Mouse (Mus musculus): ENCODE measurements around the gene Hmga1b. TPM values are rescaled to one million over a fixed set of nuclear protein-coding genes. Genes with fewer than 3 reads are reported as not detected.
A peak's percentile ranks its signal among the peaks of the same experiment; 100 is the strongest.
"Not testable (repeated sequence)": the region's sequence is repeated elsewhere in the genome, so short reads cannot be mapped to it uniquely, and the experiment has no call there.

Hmga1b gene
- polyA plus RNA-seq, 1 experiment from 2014 or later, result 2.4 TPM

- no peaks in the 10 kb centered on the region for H3K36me3 ChIP-seq
- 85% methylated on average over 7 of the region's 7 CpGs for WGBS
- ATAC-seq (ENCODE audit: low read depth), result no peak
These were observed 11.0 kb downstream of the Hmga1b start for GRCm38 (mm10) chr11:120773463-120774190.

DNA sequence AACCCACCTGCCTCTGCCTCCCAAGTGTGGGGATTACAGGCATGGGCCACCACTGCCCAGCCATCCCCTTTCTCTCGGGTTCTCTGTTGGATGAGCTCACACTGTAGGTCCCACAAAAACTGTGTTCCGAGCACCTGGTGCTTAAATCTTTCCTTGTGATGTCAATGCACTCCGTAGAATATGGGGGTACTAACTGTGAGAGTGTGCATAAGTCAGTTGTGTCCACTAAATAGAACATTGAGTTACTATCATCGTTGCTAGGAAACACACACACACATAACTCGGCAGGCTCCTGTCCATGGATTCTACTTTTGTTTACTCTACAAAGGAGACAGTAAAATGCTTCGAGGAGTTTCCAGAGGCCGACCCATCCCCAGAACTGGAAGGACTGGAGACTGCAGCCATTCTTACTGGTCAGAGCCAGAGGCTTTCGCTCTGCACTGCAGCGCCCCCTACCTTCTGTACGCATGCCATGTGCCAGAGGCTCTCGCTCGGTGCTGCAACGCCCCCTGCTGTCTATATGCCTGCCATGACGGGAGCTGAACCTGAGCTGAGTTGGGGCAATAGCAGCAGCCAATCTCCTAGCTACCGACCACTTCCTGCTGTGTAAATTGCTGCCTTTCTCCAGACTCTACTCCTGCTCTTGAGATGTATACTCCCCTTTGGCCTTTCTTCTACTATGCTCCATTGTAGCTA lies 13.3 kb downstream of the Hmga1b start:
- WGBS, result 23% methylated on average over 15 of the region's 15 CpGs
- no peak overlapping the region for H3K27ac ChIP-seq (replicated peaks)
- H3K9ac ChIP-seq, result no peak overlapping the region
- H3K36me3 ChIP-seq, result peaks cover 21% of the 10 kb centered on the region
- H3K27me3 ChIP-seq, result no peaks in the 10 kb centered on the region
- ATAC-seq (ENCODE audit: low read depth), result peak; percentile 93
- H3K4me2 ChIP-seq, result no peak overlapping the region
- H3K4me1 ChIP-seq (replicated peaks), result peaks cover 16% of the 10 kb centered on the region; the same call in 1 of the 2 replicates
- no peaks in the 10 kb centered on the region for H3K9me3 ChIP-seq
- no peak overlapping the region for H3K4me3 ChIP-seq

More at GRCm38 (mm10) chr11:120773463-120774190, 11.0 kb downstream of the Hmga1b start:
- H3K9me3 ChIP-seq, result no peaks in the 10 kb centered on the region
- peaks cover 16% of the 10 kb centered on the region; the same call in 1 of the 2 replicates for H3K4me1 ChIP-seq (replicated peaks)
- H3K9ac ChIP-seq, result no peak overlapping the region
- H3K4me2 ChIP-seq, result no peak overlapping the region
- no peak overlapping the region for H3K4me3 ChIP-seq
- no peak overlapping the region for H3K27ac ChIP-seq (replicated peaks)
- H3K27me3 ChIP-seq, result no peaks in the 10 kb centered on the region

DNA sequence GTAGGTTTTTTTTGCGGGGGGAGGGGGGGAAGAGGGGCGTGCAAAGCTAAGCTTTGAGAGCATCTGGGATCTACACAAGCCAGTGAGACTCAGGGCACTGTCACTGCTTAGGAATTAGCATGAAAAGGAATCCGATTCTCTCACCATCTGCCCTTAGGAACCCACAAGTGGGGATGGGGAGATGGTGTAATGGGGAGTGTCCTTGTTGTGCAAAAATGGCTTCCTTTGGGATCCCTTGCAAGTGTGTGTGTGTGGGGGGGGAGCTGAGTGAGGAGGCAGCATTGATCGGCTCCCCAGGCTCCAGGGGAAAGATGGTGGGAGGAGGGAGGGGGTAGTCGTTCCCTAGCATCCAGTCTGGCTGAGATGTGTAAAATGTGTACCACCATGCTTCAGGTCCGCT lies 14.5 kb downstream of the Hmga1b start:
- ATAC-seq (ENCODE audit: low read depth), result no peak
- Histone ChIP-seq H3K27ac (replicated peaks) (no peak overlapping the region), H3K9me3 (no peaks in the 10 kb centered on the region), H3K9ac (peak overlapping the region; percentile 12; the same call in 1 of the 2 replicates), H3K4me3 (no peak overlapping the region), H3K4me2 (no peak overlapping the region), H3K27me3 (no peaks in the 10 kb centered on the region), H3K4me1 (replicated peaks) (peaks cover 16% of the 10 kb centered on the region; the same call in 1 of the 2 replicates), H3K36me3 (peaks cover 29% of the 10 kb centered on the region)
- WGBS, result 27% methylated on average over 6 of the region's 6 CpGs

- Histone ChIP-seq H3K4me1 (replicated peaks) (peaks cover 32% of the 10 kb centered on the region), H3K9ac (no peak overlapping the region), H3K9me3 (no peaks in the 10 kb centered on the region), H3K27me3 (no peaks in the 10 kb centered on the region), H3K36me3 (peaks cover 36% of the 10 kb centered on the region), H3K4me3 (no peak overlapping the region), H3K27ac (replicated peaks) (no peak overlapping the region), H3K4me2 (no peak overlapping the region)
- ATAC-seq (ENCODE audit: low read depth), result no peak
- 83% methylated on average over 1 of the region's 1 CpGs for WGBS
These were observed 17.3 kb downstream of the Hmga1b start for GRCm38 (mm10) chr11:120779876-120780275.

DNA sequence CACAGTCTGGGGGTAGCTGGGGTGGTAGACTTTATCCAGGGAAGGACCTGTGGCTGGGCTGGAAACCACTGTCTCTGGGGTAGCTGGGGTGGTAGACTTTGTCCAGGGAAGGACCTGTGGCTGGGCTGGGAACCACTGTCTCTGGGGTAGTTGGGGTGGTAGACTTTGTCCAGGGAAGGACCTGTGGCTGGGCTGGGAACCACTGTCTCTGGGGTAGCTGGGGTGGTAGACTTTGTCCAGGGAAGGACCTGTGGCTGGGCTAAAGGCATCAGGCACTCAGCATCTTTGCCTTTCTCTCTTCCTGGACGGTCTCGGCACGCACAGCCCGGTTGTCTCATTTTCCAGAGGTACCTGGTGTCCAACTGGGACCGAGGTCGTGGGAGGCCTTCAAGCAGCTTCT lies 18.8 kb downstream of the Hmga1b start:
- Histone ChIP-seq H3K4me1 (replicated peaks) (peaks cover 38% of the 10 kb centered on the region), H3K36me3 (peaks cover 44% of the 10 kb centered on the region)
- WGBS, result 95% methylated on average over 6 of the region's 6 CpGs
- H3K4me3 ChIP-seq; H3K9ac ChIP-seq; H3K4me2 ChIP-seq; H3K27ac ChIP-seq (replicated peaks); H3K9me3 ChIP-seq; H3K27me3 ChIP-seq; ATAC-seq (ENCODE audit: low read depth): not testable (repeated sequence)

DNA sequence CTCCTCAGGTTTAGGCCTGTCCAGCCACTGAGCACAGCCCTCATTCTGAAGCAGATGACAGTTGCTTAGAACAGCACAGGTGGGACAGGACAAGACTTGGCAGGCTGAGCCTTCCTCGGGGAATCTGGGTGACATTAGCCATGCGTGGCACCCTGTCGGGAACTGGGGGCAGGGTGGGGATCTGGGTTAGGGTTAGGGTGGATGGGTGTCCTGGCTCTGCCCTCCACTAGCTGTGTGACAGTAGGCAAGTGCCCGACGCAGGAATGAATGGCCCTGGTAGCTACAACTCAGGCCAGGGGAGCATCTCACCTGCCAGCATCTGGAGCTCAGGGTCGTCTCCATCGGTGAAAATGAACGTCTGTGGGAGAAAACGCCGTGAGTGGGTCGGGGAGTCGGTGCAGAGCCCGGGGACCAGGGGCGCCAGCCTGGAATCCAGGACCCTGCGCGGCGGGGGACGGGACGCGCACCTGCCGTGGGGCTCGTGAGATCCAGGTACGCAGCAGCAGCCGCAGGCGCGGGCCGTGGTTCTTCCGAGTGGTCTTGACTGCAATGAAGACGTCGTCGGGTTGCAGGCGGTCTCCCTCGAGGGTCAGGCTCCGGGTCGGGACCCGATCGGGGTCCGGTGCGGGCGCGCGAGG lies 21.0 kb downstream of the Hmga1b start:
- H3K27ac ChIP-seq (replicated peaks), result peak overlapping the region; percentile 89
- H3K36me3 ChIP-seq, result peaks cover 66% of the 10 kb centered on the region
- H3K9ac ChIP-seq, result peak overlapping the region; percentile 95
- 3% methylated on average over 42 of the region's 42 CpGs for WGBS
- H3K27me3 ChIP-seq, result no peaks in the 10 kb centered on the region
- H3K4me3 ChIP-seq, result peak overlapping the region; percentile 89
- H3K9me3 ChIP-seq, result no peaks in the 10 kb centered on the region
- peak overlapping the region; percentile 99 for H3K4me2 ChIP-seq
- H3K4me1 ChIP-seq (replicated peaks), result peaks cover 28% of the 10 kb centered on the region
- peak; percentile 23 for ATAC-seq (ENCODE audit: low read depth)

DNA sequence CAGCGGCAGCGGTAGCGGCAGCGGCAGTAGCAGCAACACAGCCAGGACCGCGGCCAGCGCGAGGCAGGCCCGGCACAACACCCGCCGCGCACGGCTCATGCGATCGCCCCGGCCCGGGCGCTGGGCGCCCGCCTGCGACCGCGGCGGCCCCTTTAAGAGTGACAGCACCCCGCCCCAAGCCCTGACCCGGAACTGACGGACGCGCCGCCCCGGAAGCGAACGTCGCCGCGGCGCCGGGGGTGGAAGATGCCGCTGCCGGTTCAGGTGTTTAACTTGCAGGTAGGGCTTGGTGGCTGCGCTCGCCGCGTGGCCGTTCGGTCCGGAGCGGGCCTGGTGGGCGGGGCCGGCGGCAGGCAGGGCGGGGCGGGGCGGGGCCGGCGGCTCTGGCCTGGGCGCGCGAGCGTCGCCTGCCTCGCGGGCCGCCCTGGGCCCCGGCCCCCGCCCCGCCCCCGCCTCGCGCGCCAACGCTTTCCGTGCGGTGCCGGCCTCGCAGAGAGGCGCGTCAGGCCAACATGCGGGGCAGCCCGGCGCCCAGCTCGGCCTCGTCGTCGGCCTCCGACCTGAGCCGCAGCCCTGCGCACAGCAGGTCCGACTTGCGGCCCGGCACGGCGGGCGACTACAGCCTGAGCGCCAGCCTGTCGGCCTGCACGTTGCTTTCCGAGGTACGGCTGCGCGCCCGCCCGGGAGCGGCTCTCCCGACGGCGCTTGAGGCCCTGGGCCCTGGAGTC lies 21.6 kb downstream of the Hmga1b start, which contains the start of the genes Rfng and Gps1:
TSS of gene Rfng (minus strand) at position 144 of the 728 bp plus-strand sequence.
TSS of gene Gps1 (plus strand) at position 209 of the 728 bp plus-strand sequence.
- ATAC-seq (ENCODE audit: low read depth), result peak; percentile 78

GRCm38 (mm10) chr11:120785145-120785544 lies 22.6 kb downstream of the Hmga1b start:
- Histone ChIP-seq H3K36me3 (peaks cover 66% of the 10 kb centered on the region), H3K27me3 (no peaks in the 10 kb centered on the region), H3K4me2 (peak overlapping the region; percentile 99), H3K9ac (peak overlapping the region; percentile 95), H3K27ac (replicated peaks) (no peak overlapping the region), H3K4me3 (peak overlapping the region; percentile 89), H3K4me1 (replicated peaks) (peaks cover 28% of the 10 kb centered on the region), H3K9me3 (no peaks in the 10 kb centered on the region)
- 44% methylated on average over 9 of the region's 9 CpGs for WGBS
- no peak for ATAC-seq (ENCODE audit: low read depth)

More for the DNA sequence above, 21.6 kb downstream of the Hmga1b start, which contains the start of the genes Rfng and Gps1:
- under 1% methylated on average over 73 of the region's 107 CpGs for WGBS
- peak within 1 kb of the TSS; percentile 89 for H3K27ac ChIP-seq (replicated peaks)
- H3K36me3 ChIP-seq, result peaks cover 66% of the 10 kb centered on the region
- H3K4me1 ChIP-seq (replicated peaks), result peaks cover 28% of the 10 kb centered on the region
- no peaks in the 10 kb centered on the region for H3K9me3 ChIP-seq
- peak within 1 kb of the TSS; percentile 89 for H3K4me3 ChIP-seq
- H3K4me2 ChIP-seq, result peak within 1 kb of the TSS; percentile 99
- peak within 1 kb of the TSS; percentile 95 for H3K9ac ChIP-seq
- H3K27me3 ChIP-seq, result no peaks in the 10 kb centered on the region

GRCm38 (mm10) chr11:120788460-120788859 lies 25.9 kb downstream of the Hmga1b start:
- peaks cover 77% of the 10 kb centered on the region for H3K36me3 ChIP-seq
- peaks cover 17% of the 10 kb centered on the region for H3K4me1 ChIP-seq (replicated peaks)
- not testable (repeated sequence) for H3K4me3 ChIP-seq; H3K27ac ChIP-seq (replicated peaks); H3K9ac ChIP-seq; H3K4me2 ChIP-seq; H3K9me3 ChIP-seq; H3K27me3 ChIP-seq; ATAC-seq (ENCODE audit: low read depth)
- 90% methylated on average over 10 of the region's 10 CpGs for WGBS

DNA sequence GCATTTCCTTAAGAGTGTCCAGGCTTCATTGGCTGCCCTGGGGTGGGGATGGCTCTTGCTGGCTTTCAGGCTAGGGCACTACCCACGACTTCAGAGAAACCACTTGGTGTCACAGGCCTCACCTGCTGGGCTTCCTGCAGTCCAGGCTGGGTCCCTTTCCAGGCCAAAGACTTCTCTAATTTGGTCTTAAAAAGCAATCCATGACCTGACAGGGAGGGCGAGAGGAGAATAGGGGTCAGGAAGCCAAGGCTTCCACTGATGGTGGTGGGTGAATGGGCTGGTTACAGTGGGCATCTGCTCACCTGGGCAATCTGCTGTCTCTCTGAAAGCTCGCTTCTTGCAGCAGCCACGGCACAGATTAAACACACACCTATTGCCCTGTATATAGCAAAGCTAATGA lies 26.8 kb downstream of the Hmga1b start:
- no peak for ATAC-seq (ENCODE audit: low read depth)

GRCm38 (mm10) chr11:120789810-120790209 lies 27.2 kb downstream of the Hmga1b start:
- Histone ChIP-seq H3K4me1 (replicated peaks) (peaks cover 18% of the 10 kb centered on the region), H3K9ac (no peak overlapping the region), H3K27ac (replicated peaks) (no peak overlapping the region), H3K27me3 (no peaks in the 10 kb centered on the region), H3K36me3 (peaks cover 87% of the 10 kb centered on the region), H3K9me3 (no peaks in the 10 kb centered on the region), H3K4me3 (no peak overlapping the region), H3K4me2 (no peak overlapping the region)
- WGBS, result 84% methylated on average over 3 of the region's 3 CpGs
- ATAC-seq (ENCODE audit: low read depth), result no peak

More for the DNA sequence above, 26.8 kb downstream of the Hmga1b start:
- Histone ChIP-seq H3K27me3 (no peaks in the 10 kb centered on the region), H3K4me3 (no peak overlapping the region), H3K27ac (replicated peaks) (no peak overlapping the region), H3K4me2 (no peak overlapping the region), H3K36me3 (peaks cover 86% of the 10 kb centered on the region), H3K9ac (no peak overlapping the region), H3K4me1 (replicated peaks) (peaks cover 16% of the 10 kb centered on the region), H3K9me3 (no peaks in the 10 kb centered on the region)
- WGBS, result 87% methylated on average over 4 of the region's 4 CpGs

Measured in neural tube, embryonic 13.5 days (tissue).